7 mouse cellular contexts compared by ENCODE assay signal in the genomic region with DNA sequence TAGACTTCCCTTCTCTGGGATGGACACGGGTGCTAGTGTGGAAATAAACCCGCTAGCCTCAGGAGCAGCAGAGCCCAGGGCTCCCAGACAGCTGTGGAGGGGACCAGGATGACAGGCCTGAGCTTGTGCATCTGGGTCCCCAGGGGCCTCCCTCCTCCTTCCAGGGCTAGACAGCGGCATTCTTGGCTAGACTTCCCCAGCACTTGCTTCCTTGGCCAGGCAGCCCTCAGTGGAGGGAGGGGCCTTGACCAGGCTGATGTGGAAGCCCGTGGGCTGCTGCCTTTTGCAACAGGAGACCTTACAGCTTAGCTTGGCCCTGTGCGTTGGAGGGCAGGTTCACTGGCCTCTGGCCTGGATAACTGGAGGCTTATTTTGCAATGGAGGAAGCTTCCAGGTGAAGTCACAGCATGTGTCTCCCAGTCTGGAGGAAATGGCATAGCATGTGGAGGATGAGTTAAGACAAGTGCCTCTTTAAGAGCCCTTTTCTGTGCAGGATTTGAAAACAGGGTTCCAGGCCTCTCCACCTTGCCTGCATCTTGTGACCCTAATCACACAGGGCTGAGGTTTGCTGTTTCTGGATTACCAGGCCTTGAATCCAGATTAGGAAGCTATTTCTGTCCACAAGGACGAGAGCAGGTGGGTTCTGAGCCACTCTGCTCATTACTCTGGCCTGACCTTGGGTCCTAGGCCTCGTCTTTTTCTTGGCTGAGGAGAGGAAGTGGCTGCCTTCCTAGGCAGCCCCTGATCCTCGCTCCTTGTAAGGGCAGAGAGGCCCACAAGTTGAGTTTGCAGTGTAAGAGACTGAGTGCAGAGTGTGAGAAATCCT. TPM values are rescaled to one million over a fixed set of nuclear protein-coding genes. Genes with fewer than 3 reads are reported as not detected.
A peak's percentile ranks its signal among the peaks of the same experiment; 100 is the strongest.
DNase-seq lines count a peak whose midpoint lies in the region; ATAC-seq and TF ChIP-seq lines count a peak whose summit lies in the region.

No protein-coding gene starts in this region.

- peak; percentile 13 to 21 for DNase-seq in B cell, adult 2 months
- DNase-seq in NIH3T3 (ENCODE audit: low read depth) = peak; percentile 61
- no peak for DNase-seq in forebrain, postnatal 0 days
- no peak for DNase-seq in liver, embryonic 13.5 days
- DNase-seq in right cerebral cortex, adult 18-20 months = no peak

- H3K9me3 ChIP-seq in forebrain, postnatal 0 days (ENCODE audit: low read length) = no peaks in the 10 kb centered on the region
- H3K9me3 ChIP-seq in hindbrain, embryonic 12.5 days (replicated peaks) = no peaks in the 10 kb centered on the region
- no peaks in the 10 kb centered on the region for H3K9me3 ChIP-seq in liver, embryonic 13.5 days (replicated peaks)
- H3K9me3 ChIP-seq in neural tube, embryonic 15.5 days (replicated peaks) = no peaks in the 10 kb centered on the region

- H3K4me2 ChIP-seq in forebrain, postnatal 0 days (ENCODE audit: low read depth) = peak overlapping the region; percentile 63
- peak overlapping the region; percentile 79 for H3K4me2 ChIP-seq in hindbrain, embryonic 12.5 days (replicated peaks)
- H3K4me2 ChIP-seq in liver, embryonic 13.5 days = peak overlapping the region; percentile 100
- peak overlapping the region; percentile 78 for H3K4me2 ChIP-seq in neural tube, embryonic 15.5 days

- no peak overlapping the region for H3K27ac ChIP-seq in forebrain, postnatal 0 days (ENCODE audit: low read depth, low read length)
- no peak overlapping the region for H3K27ac ChIP-seq in hindbrain, embryonic 12.5 days
- H3K27ac ChIP-seq in liver, embryonic 13.5 days = peak overlapping the region; percentile 92
- H3K27ac ChIP-seq in neural tube, embryonic 15.5 days (replicated peaks) = 0 out of 2 replicates have a peak overlapping the region, but pooled peaks have one; percentile 29

- no peaks in the 10 kb centered on the region for H3K4me1 ChIP-seq in forebrain, postnatal 0 days (ENCODE audit: insufficient read depth)
- H3K4me1 ChIP-seq in hindbrain, embryonic 12.5 days = peaks cover 39% of the 10 kb centered on the region
- H3K4me1 ChIP-seq in liver, embryonic 13.5 days (replicated peaks) = peaks cover 74% of the 10 kb centered on the region
- peaks cover 35% of the 10 kb centered on the region for H3K4me1 ChIP-seq in neural tube, embryonic 15.5 days

- 54% methylated on average over 8 of the region's 8 CpGs for WGBS in forebrain, postnatal 0 days
- WGBS in hindbrain, embryonic 12.5 days = 63% methylated on average over 8 of the region's 8 CpGs
- 24% methylated on average over 8 of the region's 8 CpGs for WGBS in liver, embryonic 13.5 days (ENCODE audit: insufficient replicate concordance)
- WGBS in neural tube, embryonic 15.5 days = 56% methylated on average over 8 of the region's 8 CpGs

- H3K9ac ChIP-seq in forebrain, postnatal 0 days = peak overlapping the region; percentile 22; the same call in 1 of the 2 replicates
- peak overlapping the region; percentile 29; the same call in 1 of the 2 replicates for H3K9ac ChIP-seq in hindbrain, embryonic 12.5 days
- H3K9ac ChIP-seq in liver, embryonic 13.5 days = peak overlapping the region; percentile 91
- peak overlapping the region; percentile 27 for H3K9ac ChIP-seq in neural tube, embryonic 15.5 days (replicated peaks)

- H3K27me3 ChIP-seq in forebrain, postnatal 0 days (ENCODE audit: insufficient read depth, low read length) = no peaks in the 10 kb centered on the region
- H3K27me3 ChIP-seq in hindbrain, embryonic 12.5 days = no peaks in the 10 kb centered on the region
- H3K27me3 ChIP-seq in liver, embryonic 13.5 days = no peaks in the 10 kb centered on the region
- no peaks in the 10 kb centered on the region for H3K27me3 ChIP-seq in neural tube, embryonic 15.5 days (replicated peaks)

- ATAC-seq in forebrain, postnatal 0 days = no peak
- ATAC-seq in hindbrain, embryonic 12.5 days (ENCODE audit: low FRiP score) = no peak
- peak; percentile 27 for ATAC-seq in liver, embryonic 13.5 days (ENCODE audit: low read depth)
- ATAC-seq in neural tube, embryonic 15.5 days (ENCODE audit: low FRiP score) = no peak

- H3K36me3 ChIP-seq in forebrain, postnatal 0 days (ENCODE audit: insufficient read depth) = peaks cover 20% of the 10 kb centered on the region; the same call in 1 of the 2 replicates
- H3K36me3 ChIP-seq in hindbrain, embryonic 12.5 days = peaks cover 39% of the 10 kb centered on the region
- peaks cover 27% of the 10 kb centered on the region for H3K36me3 ChIP-seq in liver, embryonic 13.5 days
- H3K36me3 ChIP-seq in neural tube, embryonic 15.5 days = peaks cover 29% of the 10 kb centered on the region

- TF ChIP-seq CTCF in forebrain, postnatal 0 days (IDR thresholded peaks at IDR 0.05; ENCODE audit: low read depth) = no peak

- no peak overlapping the region for H3K4me3 ChIP-seq in forebrain, postnatal 0 days (ENCODE audit: low read depth, low read length)
- H3K4me3 ChIP-seq in hindbrain, embryonic 12.5 days = 0 out of 2 replicates have a peak overlapping the region, but pooled peaks have one; percentile 89
- peak overlapping the region; percentile 89 for H3K4me3 ChIP-seq in liver, embryonic 13.5 days (replicated peaks)
- peak overlapping the region; percentile 74; the same call in 1 of the 2 replicates for H3K4me3 ChIP-seq in neural tube, embryonic 15.5 days (replicated peaks)

RNA-seq across cellular contexts. Expression of gene Unc119, which starts 1.8 kb away (rescaled TPM):
- total RNA-seq in forebrain, postnatal 0 days (2014; rRNA removed) = 86.5 and 99.7 TPM in 2 replicates
- polyA plus RNA-seq in forebrain, postnatal 0 days (2015; fragmentation: Nextera tagmentation; extraction: Ambion mirVana) = 72.2 and 72.5 TPM in 2 replicates
- polyA plus RNA-seq in hindbrain, embryonic 12.5 days (2016; fragmentation: Nextera tagmentation; extraction: Ambion mirVana) = 86.0 and 92.7 TPM in 2 replicates
- 27.4 and 28.0 TPM in 2 replicates for polyA plus RNA-seq in liver, embryonic 13.5 days (2015; fragmentation: Nextera tagmentation; extraction: Ambion mirVana)
- polyA plus RNA-seq in neural tube, embryonic 15.5 days (2015; fragmentation: Nextera tagmentation; extraction: Ambion mirVana) = 84.3 and 88.3 TPM in 2 replicates

RNA-seq across cellular contexts. Expression of gene Pigs, which starts 16.9 kb away (rescaled TPM):
- total RNA-seq in forebrain, postnatal 0 days (2014; rRNA removed) = 33.0 and 43.1 TPM in 2 replicates
- polyA plus RNA-seq in forebrain, postnatal 0 days (2015; fragmentation: Nextera tagmentation; extraction: Ambion mirVana) = 63.7 and 76.8 TPM in 2 replicates
- 76.9 and 77.1 TPM in 2 replicates for polyA plus RNA-seq in hindbrain, embryonic 12.5 days (2016; fragmentation: Nextera tagmentation; extraction: Ambion mirVana)
- 32.3 and 37.1 TPM in 2 replicates for polyA plus RNA-seq in liver, embryonic 13.5 days (2015; fragmentation: Nextera tagmentation; extraction: Ambion mirVana)
- polyA plus RNA-seq in neural tube, embryonic 15.5 days (2015; fragmentation: Nextera tagmentation; extraction: Ambion mirVana) = 83.2 and 86.4 TPM in 2 replicates

RNA-seq across cellular contexts. Expression of gene Aldoc, which starts 22.3 kb away (rescaled TPM):
- 187 and 207 TPM in 2 replicates for total RNA-seq in forebrain, postnatal 0 days (2014; rRNA removed)
- 182 and 219 TPM in 2 replicates for polyA plus RNA-seq in forebrain, postnatal 0 days (2015; fragmentation: Nextera tagmentation; extraction: Ambion mirVana)
- 16.8 and 20.1 TPM in 2 replicates for polyA plus RNA-seq in hindbrain, embryonic 12.5 days (2016; fragmentation: Nextera tagmentation; extraction: Ambion mirVana)
- polyA plus RNA-seq in liver, embryonic 13.5 days (2015; fragmentation: Nextera tagmentation; extraction: Ambion mirVana) = 4.9 and 5.2 TPM in 2 replicates
- polyA plus RNA-seq in neural tube, embryonic 15.5 days (2015; fragmentation: Nextera tagmentation; extraction: Ambion mirVana) = 328 and 382 TPM in 2 replicates

RNA-seq across cellular contexts. Expression of gene Foxn1, which starts 41.3 kb away (rescaled TPM):
- total RNA-seq in forebrain, postnatal 0 days (2014; rRNA removed) = not detected in 2 replicates
- not detected in 2 replicates for polyA plus RNA-seq in forebrain, postnatal 0 days (2015; fragmentation: Nextera tagmentation; extraction: Ambion mirVana)
- not detected in 2 replicates for polyA plus RNA-seq in hindbrain, embryonic 12.5 days (2016; fragmentation: Nextera tagmentation; extraction: Ambion mirVana)
- not detected in 2 replicates for polyA plus RNA-seq in liver, embryonic 13.5 days (2015; fragmentation: Nextera tagmentation; extraction: Ambion mirVana)
- polyA plus RNA-seq in neural tube, embryonic 15.5 days (2015; fragmentation: Nextera tagmentation; extraction: Ambion mirVana) = 11.8 TPM in 1 of 2 replicates, not detected in the other

RNA-seq across cellular contexts. Expression of gene Spag5, which starts 43.8 kb away (rescaled TPM):
- 5.7 and 6.5 TPM in 2 replicates for total RNA-seq in forebrain, postnatal 0 days (2014; rRNA removed)
- polyA plus RNA-seq in forebrain, postnatal 0 days (2015; fragmentation: Nextera tagmentation; extraction: Ambion mirVana) = 3.5 and 4.8 TPM in 2 replicates
- polyA plus RNA-seq in hindbrain, embryonic 12.5 days (2016; fragmentation: Nextera tagmentation; extraction: Ambion mirVana) = 29.4 and 35.9 TPM in 2 replicates
- polyA plus RNA-seq in liver, embryonic 13.5 days (2015; fragmentation: Nextera tagmentation; extraction: Ambion mirVana) = 30.3 and 32.6 TPM in 2 replicates
- polyA plus RNA-seq in neural tube, embryonic 15.5 days (2015; fragmentation: Nextera tagmentation; extraction: Ambion mirVana) = 6.5 and 13.1 TPM in 2 replicates

Comparison
In these comparisons a context has a peak if more than half of its experiments do, and no peak if none do; other contexts are left out.
1. DNase-seq: peak in B cell, adult 2 months (2 of 2) and NIH3T3 (single experiment); none in forebrain, postnatal 0 days (single experiment), liver, embryonic 13.5 days (single experiment) and right cerebral cortex, adult 18-20 months (single experiment).
2. H3K27ac ChIP-seq: peak in liver, embryonic 13.5 days (single experiment) and neural tube, embryonic 15.5 days (single experiment); none in forebrain, postnatal 0 days (single experiment) and hindbrain, embryonic 12.5 days (single experiment).
3. H3K9ac ChIP-seq: peak in every context shown above with its lines; median percentile 91 in liver, embryonic 13.5 days; 29 in hindbrain, embryonic 12.5 days; 27 in neural tube, embryonic 15.5 days; 22 in forebrain, postnatal 0 days.
4. Peak in every context shown above with its lines, with median percentiles within 50 percentile points of each other: H3K4me2 ChIP-seq.